Mouse (Mus musculus): Measurements from ENCODE around the gene Gm45716. TPM values are rescaled to one million over a fixed set of nuclear protein-coding genes. Genes with fewer than 3 reads are reported as not detected.

Gm45716 gene
- total RNA-seq, 1 experiment = 1.3 TPM

GRCm38 (mm10) chr11:90246676-90247075 is 59.2 kb downstream of the Gm45716 start:
- TF ChIP-seq CHD2 (IDR thresholded peaks at IDR 0.05; ENCODE audit: low read depth, low read length) (no peak), MAFK (IDR thresholded peaks at IDR 0.05; ENCODE audit: insufficient read depth, low read depth, low read length) (no peak), HCFC1 (IDR thresholded peaks at IDR 0.05; ENCODE audit: borderline replicate concordance, insufficient read depth, low read length) (no peak), ZC3H11A (IDR thresholded peaks at IDR 0.05; ENCODE audit: borderline replicate concordance, low read depth, low read length) (no peak)
- H3K4me3 ChIP-seq (ENCODE audit: insufficient read depth in 1 of 2, low read depth in 1 of 2, low read length in 2 of 2, poor library complexity in 1 of 2, severe bottlenecking in 1 of 2) = no peak overlapping the region
- no peaks in the 10 kb centered on the region for H3K36me3 ChIP-seq (ENCODE audit: control insufficient read depth, insufficient read depth, low read length, poor library complexity, severe bottlenecking)
- no peaks in the 10 kb centered on the region for H3K9me3 ChIP-seq (ENCODE audit: control insufficient read depth, insufficient read depth, low read depth, low read length)
- H3K4me1 ChIP-seq (ENCODE audit: control insufficient read depth in 2 of 2, insufficient read depth in 2 of 2, low read length in 2 of 2, poor library complexity in 1 of 2) = no peaks in the 10 kb centered on the region; a peak in 1 of 4 replicates
- no peak overlapping the region for H3K9ac ChIP-seq (ENCODE audit: insufficient read depth, low read depth, low read length, poor library complexity, severe bottlenecking)
- no peak overlapping the region for H3K27ac ChIP-seq (ENCODE audit: insufficient read depth, low read depth, low read length, poor library complexity, severe bottlenecking)
- in situ Hi-C loops (cut with MboI; ENCODE audit: low sequenced_read_pairs in 2 of 2, unreplicated experiment in 2 of 2) = no loop called here
- no peak for DNase-seq (ENCODE audit: low read depth, low spot score)

GRCm38 (mm10) chr11:90247793-90248192 is 60.3 kb downstream of the Gm45716 start:
- DNase-seq (ENCODE audit: low read depth, low spot score) = no peak
- no peaks in the 10 kb centered on the region for H3K36me3 ChIP-seq (ENCODE audit: control insufficient read depth, insufficient read depth, low read length, poor library complexity, severe bottlenecking)
- no peak overlapping the region for H3K4me3 ChIP-seq (ENCODE audit: insufficient read depth in 1 of 2, low read depth in 1 of 2, low read length in 2 of 2, poor library complexity in 1 of 2, severe bottlenecking in 1 of 2)
- no peak overlapping the region for H3K9ac ChIP-seq (ENCODE audit: insufficient read depth, low read depth, low read length, poor library complexity, severe bottlenecking)
- no peak overlapping the region for H3K27ac ChIP-seq (ENCODE audit: insufficient read depth, low read depth, low read length, poor library complexity, severe bottlenecking)
- no peaks in the 10 kb centered on the region for H3K9me3 ChIP-seq (ENCODE audit: control insufficient read depth, insufficient read depth, low read depth, low read length)
- TF ChIP-seq CHD2 (IDR thresholded peaks at IDR 0.05; ENCODE audit: low read depth, low read length) (no peak), ZNF384 (IDR thresholded peaks at IDR 0.05; ENCODE audit: low read depth, low read length) (no peak), ZC3H11A (IDR thresholded peaks at IDR 0.05; ENCODE audit: borderline replicate concordance, low read depth, low read length) (no peak), MAFK (IDR thresholded peaks at IDR 0.05; ENCODE audit: insufficient read depth, low read depth, low read length) (no peak), HCFC1 (IDR thresholded peaks at IDR 0.05; ENCODE audit: borderline replicate concordance, insufficient read depth, low read length) (no peak)
- in situ Hi-C loops (cut with MboI; ENCODE audit: low sequenced_read_pairs in 2 of 2, unreplicated experiment in 2 of 2) = no loop called here
- no peaks in the 10 kb centered on the region; a peak in 1 of 4 replicates for H3K4me1 ChIP-seq (ENCODE audit: control insufficient read depth in 2 of 2, insufficient read depth in 2 of 2, low read length in 2 of 2, poor library complexity in 1 of 2)

- H3K27ac ChIP-seq (ENCODE audit: insufficient read depth, low read depth, low read length, poor library complexity, severe bottlenecking) = no peak within 1 kb of the TSS
- H3K9ac ChIP-seq (ENCODE audit: insufficient read depth, low read depth, low read length, poor library complexity, severe bottlenecking) = peak within 1 kb of the TSS; percentile 81
- H3K9me3 ChIP-seq (ENCODE audit: control insufficient read depth, insufficient read depth, low read depth, low read length) = no peaks in the 10 kb centered on the region
- in situ Hi-C loops (cut with MboI; ENCODE audit: low sequenced_read_pairs in 2 of 2, unreplicated experiment in 2 of 2) = no loop called here
- no peaks in the 10 kb centered on the region for H3K36me3 ChIP-seq (ENCODE audit: control insufficient read depth, insufficient read depth, low read length, poor library complexity, severe bottlenecking)
- H3K4me1 ChIP-seq (ENCODE audit: control insufficient read depth in 2 of 2, insufficient read depth in 2 of 2, low read length in 2 of 2, poor library complexity in 1 of 2) = no peaks in the 10 kb centered on the region; a peak in 1 of 4 replicates
- TF ChIP-seq HCFC1 (IDR thresholded peaks at IDR 0.05; ENCODE audit: borderline replicate concordance, insufficient read depth, low read length) = no peak
- TF ChIP-seq ZC3H11A (IDR thresholded peaks at IDR 0.05; ENCODE audit: borderline replicate concordance, low read depth, low read length) = no peak
- no peak for TF ChIP-seq CHD2 (IDR thresholded peaks at IDR 0.05; ENCODE audit: low read depth, low read length)
- TF ChIP-seq MAFK (IDR thresholded peaks at IDR 0.05; ENCODE audit: insufficient read depth, low read depth, low read length) = no peak
- TF ChIP-seq ZNF384 (IDR thresholded peaks at IDR 0.05; ENCODE audit: low read depth, low read length) = no peak
- DNase-seq (ENCODE audit: low read depth, low spot score) = peak; percentile 95
- peak within 1 kb of the TSS; percentile 89 to 91 for H3K4me3 ChIP-seq (ENCODE audit: insufficient read depth in 1 of 2, low read depth in 1 of 2, low read length in 2 of 2, poor library complexity in 1 of 2, severe bottlenecking in 1 of 2)
These were observed 61.7 kb downstream of the Gm45716 start, which contains the start of gene Mmd for GRCm38 (mm10) chr11:90249025-90249650. Mmd (plus strand) TSS chr11:90249456.

- peak overlapping the region; percentile 81 for H3K9ac ChIP-seq (ENCODE audit: insufficient read depth, low read depth, low read length, poor library complexity, severe bottlenecking)
- in situ Hi-C loops (cut with MboI; ENCODE audit: low sequenced_read_pairs in 2 of 2, unreplicated experiment in 2 of 2) = no loop called here
- H3K36me3 ChIP-seq (ENCODE audit: control insufficient read depth, insufficient read depth, low read length, poor library complexity, severe bottlenecking) = no peaks in the 10 kb centered on the region
- no peak for DNase-seq (ENCODE audit: low read depth, low spot score)
- no peaks in the 10 kb centered on the region for H3K9me3 ChIP-seq (ENCODE audit: control insufficient read depth, insufficient read depth, low read depth, low read length)
- H3K4me1 ChIP-seq (ENCODE audit: control insufficient read depth in 2 of 2, insufficient read depth in 2 of 2, low read length in 2 of 2, poor library complexity in 1 of 2) = no peaks in the 10 kb centered on the region; a peak in 1 of 4 replicates
- no peak overlapping the region for H3K27ac ChIP-seq (ENCODE audit: insufficient read depth, low read depth, low read length, poor library complexity, severe bottlenecking)
- peak overlapping the region; percentile 89 to 91 for H3K4me3 ChIP-seq (ENCODE audit: insufficient read depth in 1 of 2, low read depth in 1 of 2, low read length in 2 of 2, poor library complexity in 1 of 2, severe bottlenecking in 1 of 2)
- TF ChIP-seq MAFK (IDR thresholded peaks at IDR 0.05; ENCODE audit: insufficient read depth, low read depth, low read length) = no peak
These were observed 62.2 kb downstream of the Gm45716 start for GRCm38 (mm10) chr11:90249701-90250141.

- H3K9me3 ChIP-seq (ENCODE audit: control insufficient read depth, insufficient read depth, low read depth, low read length) = no peaks in the 10 kb centered on the region
- TF ChIP-seq CHD2 (IDR thresholded peaks at IDR 0.05; ENCODE audit: low read depth, low read length) = no peak
- no peak for TF ChIP-seq HCFC1 (IDR thresholded peaks at IDR 0.05; ENCODE audit: borderline replicate concordance, insufficient read depth, low read length)
- TF ChIP-seq MAFK (IDR thresholded peaks at IDR 0.05; ENCODE audit: insufficient read depth, low read depth, low read length) = no peak
- TF ChIP-seq ZC3H11A (IDR thresholded peaks at IDR 0.05; ENCODE audit: borderline replicate concordance, low read depth, low read length) = no peak
- TF ChIP-seq ZNF384 (IDR thresholded peaks at IDR 0.05; ENCODE audit: low read depth, low read length) = no peak
- in situ Hi-C loops (cut with MboI; ENCODE audit: low sequenced_read_pairs in 2 of 2, unreplicated experiment in 2 of 2) = no loop called here
- no peak overlapping the region for H3K27ac ChIP-seq (ENCODE audit: insufficient read depth, low read depth, low read length, poor library complexity, severe bottlenecking)
- no peak for DNase-seq (ENCODE audit: low read depth, low spot score)
- no peaks in the 10 kb centered on the region; a peak in 1 of 4 replicates for H3K4me1 ChIP-seq (ENCODE audit: control insufficient read depth in 2 of 2, insufficient read depth in 2 of 2, low read length in 2 of 2, poor library complexity in 1 of 2)
- no peaks in the 10 kb centered on the region for H3K36me3 ChIP-seq (ENCODE audit: control insufficient read depth, insufficient read depth, low read length, poor library complexity, severe bottlenecking)
- peak overlapping the region; percentile 89 to 91 for H3K4me3 ChIP-seq (ENCODE audit: insufficient read depth in 1 of 2, low read depth in 1 of 2, low read length in 2 of 2, poor library complexity in 1 of 2, severe bottlenecking in 1 of 2)
- peak overlapping the region; percentile 81; the same call in 1 of the 2 replicates for H3K9ac ChIP-seq (ENCODE audit: insufficient read depth, low read depth, low read length, poor library complexity, severe bottlenecking)
These were observed 62.7 kb downstream of the Gm45716 start for GRCm38 (mm10) chr11:90250189-90250588.
